Mouse (Mus musculus): ENCODE measurements at regions not wholly inside any gene's neighbourhood (a gene's known extent, or its start where the extent isn't known, plus 50 kb on each side); places are given as distances from the start of the nearest gene placed in this dataset.

DNA sequence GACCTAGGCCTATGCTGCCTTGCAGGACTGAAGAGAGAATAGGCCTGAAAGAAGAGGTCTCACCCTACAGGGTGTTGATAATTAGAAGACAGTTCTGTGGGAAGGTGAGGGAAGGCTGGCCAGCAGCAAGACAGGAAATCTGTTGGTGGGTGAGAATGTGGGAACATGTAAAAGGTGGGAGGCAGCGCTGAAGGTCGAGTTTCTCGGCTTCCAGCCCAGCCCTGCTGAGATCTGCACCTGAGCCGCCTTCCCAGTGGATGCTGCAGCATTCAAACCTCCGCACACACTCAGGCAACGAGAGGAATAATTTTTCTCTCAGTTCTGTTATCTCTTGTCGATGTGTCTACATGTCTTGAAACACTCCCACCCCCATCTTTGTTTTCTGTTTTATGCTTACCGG lies 89.9 kb upstream of the Atp1b1 start:
- TF ChIP-seq CTCF (IDR thresholded peaks at IDR 0.05; ENCODE audit: control insufficient read depth, insufficient read depth, insufficient replicate concordance, low read depth, low read length) (no peak), POLR2A (IDR thresholded peaks at IDR 0.05; ENCODE audit: control insufficient read depth, low read depth, low read length) (no peak)

Data from testis, adult 2 months (tissue).